Mouse (Mus musculus) kidney, adult 2 months (tissue): Measurements from ENCODE around the gene Spag16.

ENCODE experiments used
- CTCF ChIP-seq: fragments of 200-500 bp; conservative IDR thresholded peaks from 2 replicates; pipeline ENCODE4 v1.5.1; 2011; ENCODE audit warnings: low read depth, mild to moderate bottlenecking, control low read depth, low read length, moderate library complexity, mixed read lengths; ENCODE audit not compliant: insufficient read depth, insufficient read length
- POLR2A ChIP-seq: fragments of 200-500 bp; IDR thresholded peaks from one replicate; pipeline ENCODE4 v1.6.1; 2011; ENCODE audit warnings: low read depth, low read length, control low read depth

GRCm38 (mm10) chr1:69786716-69787115 is 40.1 kb upstream of the Spag16 start:
- TF ChIP-seq CTCF (no peak), POLR2A (no peak)
